19 mouse cellular contexts compared by ENCODE assay signal in genomic region chr19:46865381-46865780, GRCm38 (mm10).
A peak's percentile ranks its signal among the peaks of the same experiment; 100 is the strongest.
DNase-seq lines count a peak whose midpoint lies in the region; ATAC-seq lines count a peak whose summit lies in the region.
"Had no signal": no experiment of that assay in that cellular context is flagged by ENCODE, and none has a peak within 500 bp of the region (broad histone marks: within the 10 kb centered on the region; RNA-seq: fewer than 3 reads in every experiment).

No protein-coding gene starts in this region.

- ATAC-seq in megakaryocyte, adult 5-6 weeks (ENCODE audit: poor library complexity, severe bottlenecking): no peak
- ATAC-seq in liver, embryonic 12.5 days: peak; percentile 60
- ATAC-seq in liver, embryonic 16.5 days (ENCODE audit: low read depth): 0 out of 2 replicates have a peak, but pooled peaks have one; percentile 25
- ATAC-seq: forebrain, embryonic 14.5 days had no signal

- peaks cover 63% of the 10 kb centered on the region for H3K27me3 ChIP-seq in megakaryocyte, embryonic 14.5 days (replicated peaks)
- H3K27me3 ChIP-seq in liver, embryonic 12.5 days (replicated peaks): 0 out of 2 replicates have a peak, but pooled peaks cover 6% of the 10 kb centered on the region
- no peaks in the 10 kb centered on the region for H3K27me3 ChIP-seq in liver, embryonic 16.5 days (ENCODE audit: control insufficient read depth, insufficient read depth, low read depth, low read length)
- H3K27me3 ChIP-seq: embryonic facial prominence, embryonic 15.5 days; hindbrain, embryonic 13.5 days had no signal

- WGBS in liver, embryonic 12.5 days (ENCODE audit: insufficient replicate concordance): 29% methylated on average over 4 of the region's 4 CpGs
- 15% methylated on average over 4 of the region's 4 CpGs for WGBS in liver, embryonic 16.5 days (ENCODE audit: insufficient replicate concordance)

- peaks cover 74% of the 10 kb centered on the region for H3K4me1 ChIP-seq in megakaryocyte, embryonic 14.5 days
- H3K4me1 ChIP-seq in liver, embryonic 12.5 days: peaks cover 56% of the 10 kb centered on the region
- H3K4me1 ChIP-seq in liver, embryonic 16.5 days (ENCODE audit: control insufficient read depth, low read depth, low read length): peaks cover 46% of the 10 kb centered on the region

- peak overlapping the region; percentile 11; the same call in 1 of the 2 replicates for H3K4me2 ChIP-seq in liver, embryonic 12.5 days
- H3K4me2 ChIP-seq in liver, embryonic 16.5 days (ENCODE audit: low read depth, low read length): no peak overlapping the region
- H3K4me2 ChIP-seq: embryonic facial prominence, embryonic 15.5 days; hindbrain, embryonic 13.5 days had no signal

- no peak for DNase-seq in heart, postnatal 36 days
- no peak for DNase-seq in layer of hippocampus, adult 11-12 months (ENCODE audit: low spot score)
- no peak for DNase-seq in kidney, postnatal 36 days
- DNase-seq: adrenal gland, postnatal 10 days; cerebellum, adult 11 months; cerebellum, adult 8-10 months; cerebellum, postnatal 14 days; embryo, embryonic 11 days; gastrocnemius, postnatal 36 days; heart, adult 11 months; heart, postnatal 10 days had no signal

- H3K27ac ChIP-seq in liver, embryonic 12.5 days: peak overlapping the region; percentile 70
- H3K27ac ChIP-seq in liver, embryonic 16.5 days (ENCODE audit: low read length): peak overlapping the region; percentile 17; the same call in 1 of the 2 replicates
- H3K27ac ChIP-seq: embryonic facial prominence, embryonic 15.5 days; forebrain, embryonic 10.5 days; hindbrain, embryonic 13.5 days had no signal

- intact Hi-C loops in heart, postnatal 36 days (cut with DNase I): loop anchor here (5.0 kb wide), 1 partner anchor 278 kb away; no protein-coding TSS in a partner anchor

- peak overlapping the region; percentile 70 for H3K4me3 ChIP-seq in megakaryocyte, embryonic 14.5 days (replicated peaks)
- H3K4me3 ChIP-seq in liver, embryonic 12.5 days: no peak overlapping the region
- H3K4me3 ChIP-seq in liver, embryonic 16.5 days (ENCODE audit: low read depth, low read length): no peak overlapping the region
- H3K4me3 ChIP-seq: embryonic facial prominence, embryonic 15.5 days; forebrain, embryonic 10.5 days; hindbrain, embryonic 13.5 days had no signal

- no peaks in the 10 kb centered on the region for H3K36me3 ChIP-seq in megakaryocyte, embryonic 14.5 days (replicated peaks; ENCODE audit: low read length)
- no peaks in the 10 kb centered on the region for H3K36me3 ChIP-seq in liver, embryonic 12.5 days
- H3K36me3 ChIP-seq in liver, embryonic 16.5 days (ENCODE audit: control insufficient read depth, insufficient read depth): no peaks in the 10 kb centered on the region
- H3K36me3 ChIP-seq: embryonic facial prominence, embryonic 15.5 days; forebrain, embryonic 10.5 days had no signal

- H3K9ac ChIP-seq in liver, embryonic 12.5 days: 0 out of 2 replicates have a peak overlapping the region, but pooled peaks have one; percentile 1
- H3K9ac ChIP-seq in liver, embryonic 16.5 days (ENCODE audit: low read depth, low read length): no peak overlapping the region
- H3K9ac ChIP-seq: embryonic facial prominence, embryonic 15.5 days; hindbrain, embryonic 13.5 days had no signal

- H3K9me3 ChIP-seq in megakaryocyte, embryonic 14.5 days: no peaks in the 10 kb centered on the region
- H3K9me3 ChIP-seq in liver, embryonic 12.5 days (replicated peaks): no peaks in the 10 kb centered on the region
- no peaks in the 10 kb centered on the region for H3K9me3 ChIP-seq in liver, embryonic 16.5 days (replicated peaks; ENCODE audit: control insufficient read depth, low read length)
- H3K9me3 ChIP-seq: embryonic facial prominence, embryonic 15.5 days; forebrain, embryonic 10.5 days; hindbrain, embryonic 13.5 days had no signal
